Mouse (Mus musculus): ENCODE results near the gene Ntn4. TPM values are rescaled to one million over a fixed set of nuclear protein-coding genes. Genes with fewer than 3 reads are reported as not detected.
"Not testable (repeated sequence)": the region's sequence is repeated elsewhere in the genome, so short reads cannot be mapped to it uniquely, and the experiment has no call there.

Gene Ntn4
- polyA plus RNA-seq, 1 experiment: 14.6 TPM

- DNase-seq: no peak
- WGBS: 31% methylated on average over 19 of the region's 19 CpGs
- Histone ChIP-seq H3K4me1 (ENCODE audit: control insufficient read depth, insufficient read depth, low read length) (peaks cover 26% of the 10 kb centered on the region; the same call in 1 of the 2 replicates), H3K27ac (ENCODE audit: insufficient read depth, low read length) (no peak overlapping the region), H3K27me3 (ENCODE audit: control insufficient read depth, insufficient read depth, low read length) (no peaks in the 10 kb centered on the region), H3K4me3 (replicated peaks; ENCODE audit: insufficient read depth, low read depth, low read length) (no peak overlapping the region)
- TF ChIP-seq CTCF (IDR thresholded peaks at IDR 0.05; ENCODE audit: borderline replicate concordance, insufficient read depth, low read depth, low read length): no peak
- TF ChIP-seq POLR2A (IDR thresholded peaks at IDR 0.05; ENCODE audit: borderline replicate concordance, insufficient read depth, low read length): no peak
Measured at GRCm38 (mm10) chr10:93679191-93680007, 38.9 kb downstream of the Ntn4 start.

GRCm38 (mm10) chr10:93680680-93681377 lies 40.3 kb downstream of the Ntn4 start:
- TF ChIP-seq CTCF (IDR thresholded peaks at IDR 0.05; ENCODE audit: borderline replicate concordance, insufficient read depth, low read depth, low read length) (no peak), POLR2A (IDR thresholded peaks at IDR 0.05; ENCODE audit: borderline replicate concordance, insufficient read depth, low read length) (no peak)
- WGBS: 45% methylated on average over 6 of the region's 6 CpGs
- peak in 1 of 2 experiments; percentile 71 for DNase-seq
- Histone ChIP-seq H3K27ac (ENCODE audit: insufficient read depth, low read length) (peak overlapping the region; percentile 66), H3K4me1 (ENCODE audit: control insufficient read depth, insufficient read depth, low read length) (peaks cover 26% of the 10 kb centered on the region; the same call in 1 of the 2 replicates), H3K4me3 (replicated peaks; ENCODE audit: insufficient read depth, low read depth, low read length) (no peak overlapping the region), H3K27me3 (ENCODE audit: control insufficient read depth, insufficient read depth, low read length) (no peaks in the 10 kb centered on the region)

- no peak overlapping the region for H3K4me3 ChIP-seq (replicated peaks; ENCODE audit: insufficient read depth, low read depth, low read length)
- no peak for TF ChIP-seq CTCF (IDR thresholded peaks at IDR 0.05; ENCODE audit: borderline replicate concordance, insufficient read depth, low read depth, low read length)
- TF ChIP-seq POLR2A (IDR thresholded peaks at IDR 0.05; ENCODE audit: borderline replicate concordance, insufficient read depth, low read length): no peak
- 86% methylated on average over 18 of the region's 18 CpGs for WGBS
- no peak for DNase-seq
- H3K4me1 ChIP-seq (ENCODE audit: control insufficient read depth, insufficient read depth, low read length): peaks cover 26% of the 10 kb centered on the region; the same call in 1 of the 2 replicates
- H3K27me3 ChIP-seq (ENCODE audit: control insufficient read depth, insufficient read depth, low read length): no peaks in the 10 kb centered on the region
- H3K27ac ChIP-seq (ENCODE audit: insufficient read depth, low read length): no peak overlapping the region
Measured at GRCm38 (mm10) chr10:93682185-93682747, 41.8 kb downstream of the Ntn4 start.

GRCm38 (mm10) chr10:93683185-93683584 lies 42.7 kb downstream of the Ntn4 start:
- Histone ChIP-seq H3K4me1 (ENCODE audit: control insufficient read depth, insufficient read depth, low read length) (peaks cover 21% of the 10 kb centered on the region; the same call in 1 of the 2 replicates), H3K4me3 (replicated peaks; ENCODE audit: insufficient read depth, low read depth, low read length) (no peak overlapping the region), H3K27ac (ENCODE audit: insufficient read depth, low read length) (no peak overlapping the region), H3K27me3 (ENCODE audit: control insufficient read depth, insufficient read depth, low read length) (no peaks in the 10 kb centered on the region)
- TF ChIP-seq CTCF (IDR thresholded peaks at IDR 0.05; ENCODE audit: borderline replicate concordance, insufficient read depth, low read depth, low read length) (no peak), POLR2A (IDR thresholded peaks at IDR 0.05; ENCODE audit: borderline replicate concordance, insufficient read depth, low read length) (no peak)
- 89% methylated on average over 7 of the region's 7 CpGs for WGBS
- DNase-seq: no peak

GRCm38 (mm10) chr10:93683896-93684295 lies 43.4 kb downstream of the Ntn4 start:
- Histone ChIP-seq H3K4me1 (ENCODE audit: control insufficient read depth, insufficient read depth, low read length) (peaks cover 18% of the 10 kb centered on the region; the same call in 1 of the 2 replicates), H3K4me3 (replicated peaks; ENCODE audit: insufficient read depth, low read depth, low read length) (no peak overlapping the region), H3K27ac (ENCODE audit: insufficient read depth, low read length) (no peak overlapping the region), H3K27me3 (ENCODE audit: control insufficient read depth, insufficient read depth, low read length) (no peaks in the 10 kb centered on the region)
- TF ChIP-seq POLR2A (IDR thresholded peaks at IDR 0.05; ENCODE audit: borderline replicate concordance, insufficient read depth, low read length): no peak
- no peak for TF ChIP-seq CTCF (IDR thresholded peaks at IDR 0.05; ENCODE audit: borderline replicate concordance, insufficient read depth, low read depth, low read length)
- DNase-seq: no peak
- 88% methylated on average over 4 of the region's 4 CpGs for WGBS

GRCm38 (mm10) chr10:93685416-93685815 lies 44.9 kb downstream of the Ntn4 start:
- not testable (repeated sequence) for H3K4me3 ChIP-seq (replicated peaks; ENCODE audit: insufficient read depth, low read depth, low read length); H3K27me3 ChIP-seq (ENCODE audit: control insufficient read depth, insufficient read depth, low read length); H3K27ac ChIP-seq (ENCODE audit: insufficient read depth, low read length); DNase-seq
- WGBS: 96% methylated on average over 3 of the region's 3 CpGs
- H3K4me1 ChIP-seq (ENCODE audit: control insufficient read depth, insufficient read depth, low read length): peaks cover 11% of the 10 kb centered on the region; the same call in 1 of the 2 replicates

GRCm38 (mm10) chr10:93686579-93686978 lies 46.1 kb downstream of the Ntn4 start:
- TF ChIP-seq POLR2A (IDR thresholded peaks at IDR 0.05; ENCODE audit: borderline replicate concordance, insufficient read depth, low read length) (no peak), CTCF (IDR thresholded peaks at IDR 0.05; ENCODE audit: borderline replicate concordance, insufficient read depth, low read depth, low read length) (no peak)
- peaks cover 5% of the 10 kb centered on the region; the same call in 1 of the 2 replicates for H3K4me1 ChIP-seq (ENCODE audit: control insufficient read depth, insufficient read depth, low read length)
- H3K4me3 ChIP-seq (replicated peaks; ENCODE audit: insufficient read depth, low read depth, low read length): no peak overlapping the region
- H3K27me3 ChIP-seq (ENCODE audit: control insufficient read depth, insufficient read depth, low read length): no peaks in the 10 kb centered on the region
- no peak overlapping the region for H3K27ac ChIP-seq (ENCODE audit: insufficient read depth, low read length)
- DNase-seq: no peak
- WGBS: 94% methylated on average over 6 of the region's 6 CpGs

All from cerebellum, adult 2 months (tissue).